Mouse (Mus musculus): ENCODE results near the gene Strbp. TPM values are rescaled to one million over a fixed set of nuclear protein-coding genes. Genes with fewer than 3 reads are reported as not detected.

Gene Strbp
- polyA plus RNA-seq, 1 experiment: 6.8 TPM

DNA sequence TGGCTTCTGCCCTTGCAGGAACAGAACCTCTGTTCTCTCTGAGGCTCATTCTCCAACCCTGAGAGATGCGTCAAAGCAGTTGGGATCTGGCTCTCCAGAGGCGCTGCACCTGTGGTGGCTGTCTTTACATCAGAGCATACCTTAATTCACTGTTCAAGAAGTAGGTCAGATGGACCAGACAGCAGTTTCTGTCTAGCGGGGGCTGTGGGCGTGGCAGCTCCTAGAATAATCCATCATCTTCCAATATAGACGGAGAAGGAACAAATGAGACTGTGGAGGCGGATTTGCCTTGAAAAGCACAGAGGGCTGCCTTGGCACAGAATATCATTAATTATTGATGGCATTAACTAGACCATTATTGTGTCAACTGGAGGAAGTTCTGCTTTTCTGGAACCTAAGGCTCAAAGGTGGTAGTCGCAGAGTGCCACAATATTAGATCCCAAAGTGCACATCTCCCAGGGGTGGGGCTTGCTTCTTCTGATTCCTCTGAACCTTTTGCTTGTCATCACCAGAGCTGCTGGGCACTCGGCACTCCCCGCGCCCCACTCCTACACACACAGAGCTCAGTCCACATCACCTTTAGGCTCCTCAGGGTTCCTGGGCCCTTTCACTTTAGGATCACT lies 41.2 kb upstream of the Strbp start:
- 73% methylated on average over 10 of the region's 10 CpGs for WGBS
- TF ChIP-seq CTCF (conservative IDR thresholded peaks at IDR 0.05; ENCODE audit: insufficient read depth, insufficient read length, low read depth, low read length) (no peak), POLR2A (IDR thresholded peaks at IDR 0.05; ENCODE audit: low read depth, low read length) (no peak)
- no peak overlapping the region for H3K27ac ChIP-seq (ENCODE audit: insufficient read depth, low read depth, low read length)
- peak; percentile 60 for DNase-seq
- H3K4me1 ChIP-seq (ENCODE audit: control insufficient read depth, insufficient read depth, low read length): peaks cover 17% of the 10 kb centered on the region
- H3K27me3 ChIP-seq (replicated peaks; ENCODE audit: control insufficient read depth, insufficient read depth, low read length): no peaks in the 10 kb centered on the region
- H3K36me3 ChIP-seq (ENCODE audit: control insufficient read depth, insufficient read depth, low read length): no peaks in the 10 kb centered on the region
- H3K4me3 ChIP-seq (ENCODE audit: insufficient read depth, low read depth, low read length): no peak overlapping the region

DNA sequence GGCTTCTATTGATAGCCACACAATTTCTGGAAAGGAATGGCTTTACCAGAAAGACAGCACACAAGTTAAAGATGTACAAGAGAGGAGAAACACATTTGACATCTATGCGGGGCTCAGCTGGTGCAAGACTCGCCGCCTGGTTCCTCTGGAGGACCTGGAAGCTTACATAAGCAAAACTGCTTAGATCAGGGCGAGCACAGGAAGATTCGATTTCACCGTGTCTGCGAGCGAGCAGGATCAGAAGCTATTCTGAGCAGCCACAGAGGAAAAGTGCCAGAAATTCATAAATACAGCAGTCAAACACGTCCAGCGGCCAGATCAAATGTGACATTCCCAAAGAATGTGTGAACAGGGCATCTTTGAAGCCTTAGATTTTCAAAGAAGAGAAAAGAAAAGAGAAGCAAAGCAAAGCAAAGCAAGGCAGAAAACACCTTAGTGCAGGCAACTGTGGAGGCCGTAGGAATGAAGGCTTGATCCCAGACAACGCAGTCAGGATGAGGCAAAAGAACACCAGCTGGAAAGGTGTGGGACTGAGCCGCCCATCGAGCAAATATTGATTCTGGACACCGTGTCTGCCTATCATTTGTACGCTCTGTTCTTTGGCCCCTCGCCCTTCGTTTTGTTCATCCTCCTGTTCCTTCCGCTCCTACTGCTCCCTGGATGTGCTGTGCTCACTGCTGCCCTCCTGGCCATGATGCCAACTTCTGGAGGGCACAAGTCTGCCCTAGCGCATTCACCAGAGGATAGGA lies 38.3 kb upstream of the Strbp start:
- Histone ChIP-seq H3K27me3 (replicated peaks; ENCODE audit: control insufficient read depth, insufficient read depth, low read length) (no peaks in the 10 kb centered on the region), H3K36me3 (ENCODE audit: control insufficient read depth, insufficient read depth, low read length) (no peaks in the 10 kb centered on the region), H3K4me3 (ENCODE audit: insufficient read depth, low read depth, low read length) (no peak overlapping the region), H3K4me1 (ENCODE audit: control insufficient read depth, insufficient read depth, low read length) (peaks cover 17% of the 10 kb centered on the region), H3K27ac (ENCODE audit: insufficient read depth, low read depth, low read length) (no peak overlapping the region)
- peak; percentile 24 for DNase-seq
- TF ChIP-seq CTCF (conservative IDR thresholded peaks at IDR 0.05; ENCODE audit: insufficient read depth, insufficient read length, low read depth, low read length) (peak; percentile 34), POLR2A (IDR thresholded peaks at IDR 0.05; ENCODE audit: low read depth, low read length) (no peak)
- WGBS: 53% methylated on average over 20 of the region's 20 CpGs

DNA sequence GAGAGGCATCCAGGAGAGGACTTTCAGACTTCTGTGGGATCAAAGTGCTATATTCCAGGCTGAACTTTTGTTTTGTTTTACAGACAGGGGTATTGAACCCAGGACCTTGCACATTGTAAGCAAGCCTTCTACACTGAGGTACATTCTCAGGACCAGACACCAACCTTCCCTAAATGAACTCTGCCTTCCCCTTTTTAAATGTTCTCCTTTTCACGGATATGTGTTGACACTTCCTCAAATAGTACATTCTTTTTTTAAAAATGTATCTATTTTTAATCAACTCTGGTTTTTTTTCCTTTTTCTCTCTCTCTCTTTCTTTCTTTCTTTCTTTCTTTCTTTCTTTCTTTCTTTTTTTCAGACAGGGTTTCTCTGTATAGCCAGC lies 32.1 kb upstream of the Strbp start:
- no peaks in the 10 kb centered on the region for H3K36me3 ChIP-seq (ENCODE audit: control insufficient read depth, insufficient read depth, low read length)
- 45% methylated on average over 1 of the region's 1 CpGs for WGBS
- H3K4me1 ChIP-seq (ENCODE audit: control insufficient read depth, insufficient read depth, low read length): no peaks in the 10 kb centered on the region
- no peak overlapping the region for H3K27ac ChIP-seq (ENCODE audit: insufficient read depth, low read depth, low read length)
- no peak for DNase-seq
- H3K4me3 ChIP-seq (ENCODE audit: insufficient read depth, low read depth, low read length): no peak overlapping the region
- TF ChIP-seq POLR2A (IDR thresholded peaks at IDR 0.05; ENCODE audit: low read depth, low read length) (no peak), CTCF (conservative IDR thresholded peaks at IDR 0.05; ENCODE audit: insufficient read depth, insufficient read length, low read depth, low read length) (no peak)
- no peaks in the 10 kb centered on the region for H3K27me3 ChIP-seq (replicated peaks; ENCODE audit: control insufficient read depth, insufficient read depth, low read length)

DNA sequence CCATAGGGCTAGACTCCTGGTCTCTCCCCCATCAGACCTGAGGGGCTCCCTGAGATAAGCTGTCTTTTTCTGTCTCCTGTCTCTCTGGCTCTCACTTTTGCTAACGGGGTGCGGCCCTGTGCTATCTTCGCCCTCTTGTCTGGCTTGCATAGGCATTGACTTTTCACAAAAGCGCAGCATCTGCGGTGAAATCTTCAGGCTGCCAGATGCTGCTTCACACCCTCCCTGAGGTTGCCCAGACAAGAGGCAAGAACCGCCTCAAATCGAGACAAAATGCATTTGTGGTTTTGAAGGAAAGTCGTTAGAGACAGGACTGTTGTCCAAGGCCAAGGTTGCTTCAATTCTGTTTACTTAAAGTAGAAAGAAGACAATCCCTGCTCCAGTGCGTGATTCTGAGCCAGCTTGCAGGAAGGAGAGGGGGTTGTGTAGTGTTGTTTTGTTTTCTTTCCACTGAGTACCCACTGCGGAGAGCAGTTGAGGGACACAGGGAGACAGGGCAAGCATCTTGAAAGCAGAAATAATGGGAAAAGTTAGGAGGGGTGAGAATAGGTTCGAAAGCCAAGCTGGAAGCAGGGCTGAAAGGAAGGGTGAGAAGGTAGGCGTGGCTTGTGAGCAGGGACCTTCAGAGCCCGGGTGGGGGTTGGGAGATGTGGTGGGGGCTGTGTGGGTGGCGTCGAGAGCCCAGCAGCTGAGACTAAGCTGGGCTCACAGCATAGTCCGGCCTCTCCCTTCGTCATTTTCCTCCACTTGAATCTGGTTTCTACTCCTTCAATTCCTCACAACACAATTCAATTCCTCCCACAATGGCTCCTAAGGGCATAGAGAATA lies 31.5 kb upstream of the Strbp start:
- H3K27ac ChIP-seq (ENCODE audit: insufficient read depth, low read depth, low read length): no peak overlapping the region
- no peaks in the 10 kb centered on the region for H3K36me3 ChIP-seq (ENCODE audit: control insufficient read depth, insufficient read depth, low read length)
- no peaks in the 10 kb centered on the region for H3K4me1 ChIP-seq (ENCODE audit: control insufficient read depth, insufficient read depth, low read length)
- no peak overlapping the region for H3K4me3 ChIP-seq (ENCODE audit: insufficient read depth, low read depth, low read length)
- 49% methylated on average over 17 of the region's 17 CpGs for WGBS
- DNase-seq: no peak
- no peak for TF ChIP-seq CTCF (conservative IDR thresholded peaks at IDR 0.05; ENCODE audit: insufficient read depth, insufficient read length, low read depth, low read length)
- no peak for TF ChIP-seq POLR2A (IDR thresholded peaks at IDR 0.05; ENCODE audit: low read depth, low read length)
- no peaks in the 10 kb centered on the region for H3K27me3 ChIP-seq (replicated peaks; ENCODE audit: control insufficient read depth, insufficient read depth, low read length)

DNA sequence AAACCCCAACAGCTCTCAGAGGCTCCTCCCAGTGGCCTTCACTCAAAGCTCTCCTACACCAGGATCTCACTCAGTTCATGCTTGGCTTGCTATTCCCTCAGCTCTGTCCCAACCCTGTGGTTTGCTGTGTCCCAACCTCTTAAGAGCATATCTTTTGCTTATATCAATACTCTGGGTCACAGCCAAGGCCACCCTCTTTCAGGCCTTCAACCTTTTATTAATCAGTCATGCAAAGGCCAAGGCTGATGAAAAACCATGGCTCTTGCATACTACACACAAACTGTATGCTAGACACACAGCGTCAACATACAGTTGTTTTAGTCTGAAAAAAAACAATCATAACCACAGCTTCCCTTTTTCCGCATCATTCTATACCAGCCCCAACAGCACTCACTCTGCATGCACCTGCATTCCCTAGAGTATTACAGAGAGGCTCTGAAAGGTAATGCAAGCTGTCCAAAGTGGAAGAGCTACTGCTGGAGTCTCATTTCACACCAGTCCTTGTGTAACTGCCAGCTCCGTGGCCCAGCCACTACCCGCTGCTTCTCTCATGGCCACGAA lies 27.7 kb upstream of the Strbp start:
- TF ChIP-seq POLR2A (IDR thresholded peaks at IDR 0.05; ENCODE audit: low read depth, low read length) (no peak), CTCF (conservative IDR thresholded peaks at IDR 0.05; ENCODE audit: insufficient read depth, insufficient read length, low read depth, low read length) (0 out of 2 replicates have a peak, but pooled peaks have one; percentile 12)
- Histone ChIP-seq H3K36me3 (ENCODE audit: control insufficient read depth, insufficient read depth, low read length) (no peaks in the 10 kb centered on the region), H3K4me3 (ENCODE audit: insufficient read depth, low read depth, low read length) (no peak overlapping the region), H3K4me1 (ENCODE audit: control insufficient read depth, insufficient read depth, low read length) (no peaks in the 10 kb centered on the region), H3K27me3 (replicated peaks; ENCODE audit: control insufficient read depth, insufficient read depth, low read length) (no peaks in the 10 kb centered on the region), H3K27ac (ENCODE audit: insufficient read depth, low read depth, low read length) (no peak overlapping the region; the same call in 1 of the 2 replicates)
- DNase-seq: peak; percentile 20
- WGBS: 73% methylated on average over 5 of the region's 5 CpGs

DNA sequence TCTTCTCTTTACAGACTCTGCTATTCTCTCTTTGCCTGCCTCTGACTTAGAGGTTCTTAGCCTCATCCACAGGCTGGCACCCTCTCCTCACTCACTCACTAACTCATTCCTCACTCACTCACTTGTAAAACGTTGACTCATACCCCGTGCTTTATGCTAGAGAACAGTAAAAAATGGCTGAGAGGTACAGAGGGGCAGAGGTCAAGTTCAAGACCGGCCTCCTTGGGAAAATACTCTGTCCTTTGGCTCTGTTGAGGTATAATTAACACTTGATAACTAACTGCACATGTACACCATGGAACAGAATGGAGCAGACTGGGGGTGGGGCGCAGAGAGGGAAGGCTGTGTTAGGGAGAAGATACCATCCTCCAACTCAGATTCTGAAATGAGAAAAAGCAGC lies 20.6 kb upstream of the Strbp start:
- 35% methylated on average over 4 of the region's 4 CpGs for WGBS
- H3K27ac ChIP-seq (ENCODE audit: insufficient read depth, low read depth, low read length): peak overlapping the region; percentile 74

More for the DNA sequence above, 20.6 kb upstream of the Strbp start:
- Histone ChIP-seq H3K36me3 (ENCODE audit: control insufficient read depth, insufficient read depth, low read length) (no peaks in the 10 kb centered on the region), H3K27me3 (replicated peaks; ENCODE audit: control insufficient read depth, insufficient read depth, low read length) (no peaks in the 10 kb centered on the region), H3K4me3 (ENCODE audit: insufficient read depth, low read depth, low read length) (no peak overlapping the region), H3K4me1 (ENCODE audit: control insufficient read depth, insufficient read depth, low read length) (peaks cover 19% of the 10 kb centered on the region)
- TF ChIP-seq POLR2A (IDR thresholded peaks at IDR 0.05; ENCODE audit: low read depth, low read length) (no peak), CTCF (conservative IDR thresholded peaks at IDR 0.05; ENCODE audit: insufficient read depth, insufficient read length, low read depth, low read length) (no peak)
- peak; percentile 82 for DNase-seq
